Mouse (Mus musculus): Measurements from ENCODE around the gene Rhox3c. TPM values are rescaled to one million over a fixed set of nuclear protein-coding genes. Genes with fewer than 3 reads are reported as not detected.

The Rhox3c gene
- polyA plus RNA-seq (2017; shearing (Covaris generic)) = not detected

GRCm38 (mm10) chrX:37458285-37458684, at the start of gene Rhox3c:
TSS of gene Rhox3c (plus strand) at chrX:37458585.

GRCm38 (mm10) chrX:37411767-37412166, 46.6 kb upstream of the Rhox3c start, which contains the start of gene Rhox2b:
TSS of gene Rhox2b (plus strand) at chrX:37412067.

GRCm38 (mm10) chrX:37432194-37432593, 26.2 kb upstream of the Rhox3c start, which contains the start of gene Rhox4b:
TSS of gene Rhox4b (plus strand) at chrX:37432494.

GRCm38 (mm10) chrX:37453380-37453779, 5.0 kb upstream of the Rhox3c start, which contains the start of gene Rhox2c:
TSS of gene Rhox2c (plus strand) at chrX:37453680.

GRCm38 (mm10) chrX:37480037-37480436, 21.7 kb downstream of the Rhox3c start, which contains the start of gene Rhox4c:
TSS of gene Rhox4c (plus strand) at chrX:37480337.

GRCm38 (mm10) chrX:37514059-37514458, 55.7 kb downstream of the Rhox3c start, which contains the start of gene Rhox4d:
TSS of gene Rhox4d (plus strand) at chrX:37514359.

Other genes starting within 250 kb of the Rhox3c start
- gene Gm9, start 247.5 kb upstream of the Rhox3c start, polyA plus RNA-seq (2017; shearing (Covaris generic)) = not detected
- gene Rhox1, start 236.3 kb upstream of the Rhox3c start, polyA plus RNA-seq (2017; shearing (Covaris generic)) = not detected
- not detected for gene Rhox2a, start 213.6 kb upstream of the Rhox3c start, polyA plus RNA-seq (2017; shearing (Covaris generic))
- not detected for gene Rhox3a, start 208.7 kb upstream of the Rhox3c start, polyA plus RNA-seq (2017; shearing (Covaris generic))
- 1.2 TPM for gene Rhox4a, start 193.2 kb upstream of the Rhox3c start, polyA plus RNA-seq (2017; shearing (Covaris generic))
- not detected for gene Rhox3a2, start 78.6 kb upstream of the Rhox3c start, polyA plus RNA-seq (2017; shearing (Covaris generic))
- not detected for gene Rhox4a2, start 67.7 kb upstream of the Rhox3c start, polyA plus RNA-seq (2017; shearing (Covaris generic))
- gene Rhox2b, start 46.5 kb upstream of the Rhox3c start, polyA plus RNA-seq (2017; shearing (Covaris generic)) = not detected
- not detected for gene Rhox4b, start 26.1 kb upstream of the Rhox3c start, polyA plus RNA-seq (2017; shearing (Covaris generic))
- not detected for gene Rhox2c, start 4.9 kb upstream of the Rhox3c start, polyA plus RNA-seq (2017; shearing (Covaris generic))
- 0.39 TPM for gene Rhox4c, start 21.8 kb downstream of the Rhox3c start, polyA plus RNA-seq (2017; shearing (Covaris generic))
- gene Rhox2d, start 34.8 kb downstream of the Rhox3c start, polyA plus RNA-seq (2017; shearing (Covaris generic)) = not detected
- gene Rhox4d, start 55.8 kb downstream of the Rhox3c start, polyA plus RNA-seq (2017; shearing (Covaris generic)) = 0.60 TPM
- gene Rhox2e, start 71.9 kb downstream of the Rhox3c start, polyA plus RNA-seq (2017; shearing (Covaris generic)) = not detected
- gene Rhox3e, start 83.4 kb downstream of the Rhox3c start, polyA plus RNA-seq (2017; shearing (Covaris generic)) = not detected
- not detected for gene Rhox4e, start 98.8 kb downstream of the Rhox3c start, polyA plus RNA-seq (2017; shearing (Covaris generic))
- gene Rhox2f, start 112.8 kb downstream of the Rhox3c start, polyA plus RNA-seq (2017; shearing (Covaris generic)) = 0.84 TPM
- gene Rhox3f, start 122.4 kb downstream of the Rhox3c start, polyA plus RNA-seq (2017; shearing (Covaris generic)) = not detected
- gene Rhox4f, start 149.1 kb downstream of the Rhox3c start, polyA plus RNA-seq (2017; shearing (Covaris generic)) = not detected
- not detected for gene Rhox3g, start 170.0 kb downstream of the Rhox3c start, polyA plus RNA-seq (2017; shearing (Covaris generic))
- not detected for gene Rhox2g, start 184.9 kb downstream of the Rhox3c start, polyA plus RNA-seq (2017; shearing (Covaris generic))
- gene Rhox4g, start 192.7 kb downstream of the Rhox3c start, polyA plus RNA-seq (2017; shearing (Covaris generic)) = not detected
- gene Rhox3h, start 210.2 kb downstream of the Rhox3c start, polyA plus RNA-seq (2017; shearing (Covaris generic)) = not detected
- gene Rhox2h, start 214.7 kb downstream of the Rhox3c start, polyA plus RNA-seq (2017; shearing (Covaris generic)) = not detected